Mouse (Mus musculus) spleen, adult 2 months (tissue): Measurements from ENCODE around the gene Rptor.

Experiments
- CTCF ChIP-seq: fragments of 200-500 bp; IDR thresholded peaks from 2 replicates; pipeline ENCODE4 v1.5.1; 2011; ENCODE audit warnings: mild to moderate bottlenecking, inconsistent platforms; ENCODE audit not compliant: insufficient read depth, insufficient read length, insufficient replicate concordance; ENCODE audit errors: extremely low read depth
- POLR2A ChIP-seq: fragments of 200-500 bp; IDR thresholded peaks from 2 replicates; pipeline ENCODE4 v1.6.1; 2011; ENCODE audit warnings: low read depth, low read length, inconsistent platforms

- TF ChIP-seq POLR2A (no peak), CTCF (peak; percentile 92)
Measured at GRCm38 (mm10) chr11:119909436-119909835, 306.7 kb downstream of the Rptor start.
